ENCODE assay signal across 8 mouse cellular contexts in genomic region chrX:134296301-134296700, GRCm38 (mm10). TPM values are rescaled to one million over a fixed set of nuclear protein-coding genes. Genes with fewer than 3 reads are reported as not detected.
DNase-seq lines count a peak whose midpoint lies in the region; ATAC-seq and TF ChIP-seq lines count a peak whose summit lies in the region.

No protein-coding gene starts in this region.

- TF ChIP-seq CTCF in thymus, adult 2 months (IDR thresholded peaks at IDR 0.05; ENCODE audit: borderline replicate concordance, control insufficient read depth, extremely low read depth, insufficient read depth, low read length, poor library complexity) = no peak

- H3K4me3 ChIP-seq in thymus, adult 2 months (ENCODE audit: control insufficient read depth, insufficient read depth, low read length) = peak overlapping the region; percentile 24
- H3K4me3 ChIP-seq in midbrain, embryonic 16.5 days (ENCODE audit: low read depth, low read length) = peak overlapping the region; percentile 57

- peak; percentile 51 to 79 for DNase-seq in adrenal gland, adult (ENCODE audit: inconsistent age in 2 of 2, low spot score in 1 of 2)
- DNase-seq in adrenal gland, adult 8-10 months = no peak
- DNase-seq in thymus, adult 2 months = no peak
- DNase-seq in thymus, postnatal 10 days (ENCODE audit: low spot score in 2 of 2) = no peak
- peak; percentile 19 to 31 for DNase-seq in layer of hippocampus, postnatal 10 days (ENCODE audit: low spot score in 2 of 2)
- DNase-seq in spleen, postnatal 10 days (ENCODE audit: low spot score in 2 of 2) = no peak

- no peak for TF ChIP-seq POLR2A in thymus, adult 2 months (IDR thresholded peaks at IDR 0.05; ENCODE audit: control insufficient read depth, extremely low read depth, insufficient read depth, low read length, poor library complexity)

- no peaks in the 10 kb centered on the region for H3K9me3 ChIP-seq in midbrain, embryonic 16.5 days (replicated peaks; ENCODE audit: control insufficient read depth, low read length, poor library complexity, severe bottlenecking)

- H3K27ac ChIP-seq in thymus, adult 2 months (ENCODE audit: control insufficient read depth, insufficient read depth, low read length) = no peak overlapping the region
- peak overlapping the region; percentile 85 for H3K27ac ChIP-seq in midbrain, embryonic 16.5 days (ENCODE audit: low read length)

- ATAC-seq in hematopoietic stem cell, adult 5-6 weeks (replicated peaks in 1 of 2; ENCODE audit: insufficient read depth in 1 of 2, low FRiP score in 2 of 2, low TSS enrichment in 1 of 2, low read depth in 1 of 2, poor library complexity in 2 of 2, severe bottlenecking in 2 of 2) = peak; percentile 38 to 53; a peak in 2 of 4 replicates
- peak; percentile 46; the same call in 1 of the 2 replicates for ATAC-seq in midbrain, embryonic 16.5 days

- peak overlapping the region; percentile 77 for H3K9ac ChIP-seq in midbrain, embryonic 16.5 days (ENCODE audit: low read depth, low read length)

- H3K4me2 ChIP-seq in midbrain, embryonic 16.5 days (ENCODE audit: low read length) = peak overlapping the region; percentile 54

- whole genome bisulfite sequencing in thymus, adult 2 months = 13% methylated on average over 9 of the region's 9 CpGs
- 32% methylated on average over 9 of the region's 9 CpGs for WGBS in midbrain, embryonic 16.5 days

- no peaks in the 10 kb centered on the region for H3K36me3 ChIP-seq in thymus, adult 2 months (ENCODE audit: control insufficient read depth, insufficient read depth, low read length)
- H3K36me3 ChIP-seq in midbrain, embryonic 16.5 days (ENCODE audit: control insufficient read depth, insufficient read depth, low read length) = no peaks in the 10 kb centered on the region

- H3K27me3 ChIP-seq in thymus, adult 2 months (ENCODE audit: control insufficient read depth, insufficient read depth, low read length) = no peaks in the 10 kb centered on the region
- H3K27me3 ChIP-seq in midbrain, embryonic 16.5 days (ENCODE audit: control insufficient read depth, insufficient read depth, low read depth, low read length) = no peaks in the 10 kb centered on the region; the same call in 1 of the 2 replicates

- H3K4me1 ChIP-seq in thymus, adult 2 months (replicated peaks; ENCODE audit: control insufficient read depth, insufficient read depth, low read length) = peaks cover 17% of the 10 kb centered on the region
- H3K4me1 ChIP-seq in midbrain, embryonic 16.5 days (ENCODE audit: control insufficient read depth, insufficient read depth, low read length) = peaks cover 3% of the 10 kb centered on the region; the same call in 1 of the 2 replicates

RNA-seq across cellular contexts. Expression of gene Tmem35a, which starts 1.3 kb away (rescaled TPM):
- total RNA-seq in adrenal gland, adult 8-10 months (2022) = 100 to 1,000 TPM; 397 to 535 (median 497) TPM
- 1.9 and 2.3 TPM in 2 replicates for polyA plus RNA-seq in thymus, adult 2 months (2012; rRNA removed)
- total RNA-seq in hematopoietic stem cell, adult 5-6 weeks (2017) = 0.10 TPM in 1 of 2 replicates, not detected in the other
- 10 to 100 TPM; 74.9 to 86.7 TPM for total RNA-seq in layer of hippocampus, postnatal 10 days (2021)
- 126 TPM in 2 replicates for polyA plus RNA-seq in midbrain, embryonic 16.5 days (2015; fragmentation: Nextera tagmentation; extraction: Ambion mirVana)

RNA-seq across cellular contexts. Expression of gene Cenpi, which starts 11.6 kb away (rescaled TPM):
- total RNA-seq in adrenal gland, adult 8-10 months (2022) = 1 to 10 TPM; 1.3 to 4.3 (median 3.9) TPM
- polyA plus RNA-seq in thymus, adult 2 months (2012; rRNA removed) = 5.5 and 6.4 TPM in 2 replicates
- 23.8 and 26.8 TPM in 2 replicates for total RNA-seq in hematopoietic stem cell, adult 5-6 weeks (2017)
- total RNA-seq in layer of hippocampus, postnatal 10 days (2021) = 1 to 10 TPM; 1.4 to 1.9 TPM
- 3.9 and 6.1 TPM in 2 replicates for polyA plus RNA-seq in midbrain, embryonic 16.5 days (2015; fragmentation: Nextera tagmentation; extraction: Ambion mirVana)

RNA-seq across cellular contexts. Expression of gene Trmt2b, which starts 19.5 kb away (rescaled TPM):
- 10 to 100 TPM; 40.1 to 63.5 (median 55.3) TPM for total RNA-seq in adrenal gland, adult 8-10 months (2022)
- 10.2 and 11.8 TPM in 2 replicates for polyA plus RNA-seq in thymus, adult 2 months (2012; rRNA removed)
- 38.9 and 42.0 TPM in 2 replicates for total RNA-seq in hematopoietic stem cell, adult 5-6 weeks (2017)
- 1 to 10 TPM; 5.2 to 5.5 TPM for total RNA-seq in layer of hippocampus, postnatal 10 days (2021)
- 4.7 TPM in 2 replicates for polyA plus RNA-seq in midbrain, embryonic 16.5 days (2015; fragmentation: Nextera tagmentation; extraction: Ambion mirVana)

Comparison
In these comparisons a context has a peak if more than half of its experiments do, and no peak if none do; other contexts are left out.
1. DNase-seq: peak in adrenal gland, adult (2 of 2) and layer of hippocampus, postnatal 10 days (2 of 2); none in adrenal gland, adult 8-10 months (single experiment), thymus, adult 2 months (single experiment), thymus, postnatal 10 days (0 of 2) and spleen, postnatal 10 days (0 of 2).
2. RNA of gene Tmem35a, which starts 1.3 kb away (total RNA-seq): 397 to 535 TPM in adrenal gland, adult 8-10 months and 74.9 to 86.7 TPM in layer of hippocampus, postnatal 10 days; 0.10 TPM in hematopoietic stem cell, adult 5-6 weeks; every median in the first group is over 10 times any median in the second.